Mouse (Mus musculus) myocyte (in vitro differentiated cells): Measurements from ENCODE around the gene Prim2.

Experiments used
- E2F4 ChIP-seq: IDR thresholded peaks from one replicate; pipeline ENCODE4 v1.6.1; 2011; ENCODE audit warnings: mild to moderate bottlenecking, control low read depth, moderate library complexity; ENCODE audit not compliant: insufficient read depth
- MAX ChIP-seq: IDR thresholded peaks from one replicate; pipeline ENCODE4 v1.6.1; 2011; ENCODE audit warnings: low read depth, mild to moderate bottlenecking, control low read depth
- POLR2A ChIP-seq: IDR thresholded peaks from one replicate; pipeline ENCODE4 v1.6.1; 2011; ENCODE audit warnings: low read depth, mild to moderate bottlenecking, control low read depth, moderate library complexity; ENCODE audit not compliant: insufficient read length
- POLR2AphosphoS2 ChIP-seq: IDR thresholded peaks from one replicate; pipeline ENCODE4 v1.6.1; 2011; ENCODE audit warnings: low read depth, control low read depth; ENCODE audit not compliant: insufficient read length
- REST ChIP-seq: IDR thresholded peaks from one replicate; pipeline ENCODE4 v1.6.1; 2011; ENCODE audit warnings: mild to moderate bottlenecking, control low read depth, moderate library complexity; ENCODE audit not compliant: insufficient read depth, insufficient read length
- TCF12 ChIP-seq: IDR thresholded peaks from one replicate; pipeline ENCODE4 v1.6.1; 2011; ENCODE audit warnings: mild to moderate bottlenecking, control low read depth; ENCODE audit not compliant: poor library complexity, insufficient read depth, severe bottlenecking
- TCF3 ChIP-seq: IDR thresholded peaks from one replicate; pipeline ENCODE4 v1.6.1; 2011; ENCODE audit warnings: low read depth, control low read depth; ENCODE audit not compliant: insufficient read length
- USF1 ChIP-seq: IDR thresholded peaks from one replicate; pipeline ENCODE4 v1.6.1; 2011; ENCODE audit warnings: low read depth, mild to moderate bottlenecking, control low read depth, moderate library complexity

DNA sequence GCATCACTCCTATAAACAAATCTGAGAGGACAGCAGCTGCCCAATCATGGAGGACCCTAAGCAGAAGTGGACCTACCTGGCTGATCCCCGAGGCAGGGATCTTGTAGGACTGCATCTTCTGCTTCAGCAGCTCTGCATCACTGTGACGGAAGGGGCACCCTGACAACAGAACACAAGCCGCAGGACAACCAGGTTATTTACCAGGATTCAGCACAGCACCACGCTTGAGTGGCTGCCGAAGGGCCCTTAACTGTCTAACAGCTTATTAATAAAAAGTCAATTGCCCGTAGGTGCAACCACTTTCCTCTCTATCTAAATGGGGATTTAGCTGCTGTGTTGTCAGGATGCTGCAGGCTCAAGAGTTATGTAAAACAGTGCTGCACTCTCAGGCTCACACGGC, 189.2 kb downstream of the Prim2 start:
- TF ChIP-seq POLR2A (no peak), USF1 (no peak), TCF3 (no peak), MAX (no peak), REST (no peak), E2F4 (no peak), TCF12 (no peak), POLR2AphosphoS2 (no peak)
